Mouse (Mus musculus): ENCODE data around the gene Prpf40b. TPM values are rescaled to one million over a fixed set of nuclear protein-coding genes. Genes with fewer than 3 reads are reported as not detected.
"Not testable (repeated sequence)": the region's sequence is repeated elsewhere in the genome, so short reads cannot be mapped to it uniquely, and the experiment has no call there.

The Prpf40b gene
- polyA plus RNA-seq (2012; ENCODE audit: insufficient read depth, insufficient read length, missing spikeins) = 17.9 and 18.5 TPM in 2 replicates

DNA sequence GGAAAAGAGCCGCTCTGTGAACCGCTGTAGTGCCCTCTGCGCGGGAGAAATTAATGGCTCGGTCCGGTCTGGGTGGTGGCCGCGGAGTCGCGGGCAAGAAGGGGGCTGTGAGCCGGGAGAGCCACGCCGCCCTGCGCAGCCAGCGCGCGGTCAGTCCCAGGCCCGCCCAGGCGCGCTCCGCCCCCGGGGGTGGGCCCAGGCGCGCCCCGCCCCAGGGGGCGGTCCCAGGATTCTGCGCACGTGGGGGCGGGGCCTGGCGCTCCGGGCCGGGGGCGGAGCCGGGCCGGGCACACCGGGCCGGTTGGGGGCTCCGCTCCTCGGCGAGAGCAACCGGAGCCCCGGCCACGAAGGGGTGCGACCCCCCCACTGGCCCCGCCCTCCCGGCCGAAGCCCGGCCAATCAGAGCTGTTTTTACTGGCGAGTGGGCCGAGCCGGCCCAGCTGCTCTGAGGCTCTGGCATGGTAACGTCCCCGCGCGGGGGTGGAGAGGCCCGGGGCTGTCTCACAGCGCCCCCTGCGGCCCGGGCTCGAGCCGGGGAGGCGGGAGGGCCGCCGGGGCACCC lies at the start of gene Prpf40b:
Gene Prpf40b (plus strand): TSS at position 275 of the 562 bp plus-strand sequence.
- H3K4me3 ChIP-seq (ENCODE audit: insufficient read depth, low read depth, low read length) = peak within 1 kb of the TSS; percentile 82
- no peaks in the 10 kb centered on the region for H3K4me1 ChIP-seq (ENCODE audit: control insufficient read depth, insufficient read depth, insufficient read length, low read length)
- H3K27ac ChIP-seq (replicated peaks; ENCODE audit: low read depth, low read length) = peak within 1 kb of the TSS; percentile 23

DNA sequence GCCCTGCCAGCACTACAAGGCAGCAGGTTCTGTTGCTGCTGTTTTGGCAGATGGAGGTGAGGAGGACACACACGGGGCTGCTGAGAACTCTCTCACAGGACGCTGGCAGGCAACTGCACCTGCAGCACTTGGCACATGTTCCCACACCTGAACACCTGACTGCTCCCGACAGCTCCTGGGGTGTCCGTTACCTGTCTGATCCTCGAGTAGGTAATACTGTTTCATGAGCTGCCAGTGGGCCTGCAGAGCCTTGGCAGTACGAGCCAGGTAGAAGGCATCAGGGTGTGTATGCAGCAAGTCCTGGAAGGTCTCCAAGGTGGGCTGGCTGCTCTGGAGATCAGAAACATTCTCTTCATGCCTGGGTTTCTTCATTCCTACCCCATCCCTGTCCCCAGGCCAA lies 48.2 kb upstream of the Prpf40b start:
- H3K4me1 ChIP-seq (ENCODE audit: control insufficient read depth, insufficient read depth, insufficient read length, low read length); H3K4me3 ChIP-seq (ENCODE audit: insufficient read depth, low read depth, low read length); H3K27ac ChIP-seq (replicated peaks; ENCODE audit: low read depth, low read length): not testable (repeated sequence)

DNA sequence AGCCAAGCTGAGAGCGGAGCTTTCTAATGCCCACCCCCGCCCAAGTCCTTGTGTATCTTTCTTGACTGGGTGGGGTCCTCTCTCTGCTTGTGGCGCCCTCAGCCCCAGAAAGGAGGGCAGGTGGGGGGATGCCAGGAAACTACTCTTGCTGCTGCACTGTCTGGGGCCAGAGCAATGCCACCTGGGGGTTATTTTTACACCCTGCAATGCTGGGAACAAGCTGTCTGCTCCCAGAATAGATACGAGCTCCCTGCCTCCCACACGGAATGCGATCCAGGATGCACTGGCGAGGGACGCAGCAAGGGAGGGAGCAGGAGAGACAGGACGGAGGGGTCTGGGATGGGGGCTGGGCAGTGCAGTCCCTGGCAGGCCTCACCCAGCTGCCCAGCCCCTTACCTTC lies 45.9 kb upstream of the Prpf40b start:
- no peak overlapping the region for H3K27ac ChIP-seq (replicated peaks; ENCODE audit: low read depth, low read length)
- H3K4me3 ChIP-seq (ENCODE audit: insufficient read depth, low read depth, low read length) = no peak overlapping the region
- no peaks in the 10 kb centered on the region for H3K4me1 ChIP-seq (ENCODE audit: control insufficient read depth, insufficient read depth, insufficient read length, low read length)

DNA sequence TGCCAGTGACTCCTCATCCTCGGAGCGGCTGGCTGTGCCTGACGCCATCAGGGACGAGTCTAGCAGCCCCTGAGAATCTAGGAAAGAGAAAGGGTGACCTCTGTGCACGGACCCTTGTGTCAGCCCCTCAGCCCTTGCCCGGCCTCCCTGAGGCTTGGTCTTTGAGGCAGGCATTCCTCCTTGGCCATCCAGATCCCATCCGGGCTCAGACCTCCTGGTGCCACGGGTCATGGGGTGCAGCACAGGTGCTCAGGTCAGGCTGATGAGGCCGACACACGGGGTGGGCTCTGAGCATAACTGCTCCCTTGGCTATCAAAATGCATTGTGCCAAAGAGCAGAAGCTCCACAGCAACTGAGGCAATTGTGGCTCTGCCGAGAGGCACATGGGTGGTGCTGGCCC lies 44.9 kb upstream of the Prpf40b start:
- no peak overlapping the region for H3K4me3 ChIP-seq (ENCODE audit: insufficient read depth, low read depth, low read length)
- H3K27ac ChIP-seq (replicated peaks; ENCODE audit: low read depth, low read length) = no peak overlapping the region
- H3K4me1 ChIP-seq (ENCODE audit: control insufficient read depth, insufficient read depth, insufficient read length, low read length) = no peaks in the 10 kb centered on the region

DNA sequence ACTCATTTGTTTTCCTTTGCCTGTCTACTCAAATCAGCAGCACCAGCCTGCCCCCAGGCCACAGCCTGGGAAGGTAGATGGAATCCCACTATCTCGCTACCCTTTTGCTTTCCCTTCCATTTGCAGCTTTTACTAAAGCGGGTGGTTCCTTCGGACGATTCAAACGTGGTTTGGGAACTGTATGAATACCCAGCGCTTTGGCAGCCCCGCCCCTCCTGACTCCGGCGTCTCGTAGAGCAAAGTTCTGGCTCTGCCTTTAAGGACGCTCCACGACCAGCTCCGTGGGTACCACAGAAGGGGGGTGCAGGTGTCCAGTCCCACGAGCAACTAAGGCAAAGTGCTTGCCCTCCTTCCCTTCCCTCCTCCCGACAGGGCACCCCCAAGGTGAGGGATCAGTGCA lies 43.8 kb upstream of the Prpf40b start:
- not testable (repeated sequence) for H3K27ac ChIP-seq (replicated peaks; ENCODE audit: low read depth, low read length); H3K4me1 ChIP-seq (ENCODE audit: control insufficient read depth, insufficient read depth, insufficient read length, low read length)
- H3K4me3 ChIP-seq (ENCODE audit: insufficient read depth, low read depth, low read length) = peak overlapping the region; percentile 84

DNA sequence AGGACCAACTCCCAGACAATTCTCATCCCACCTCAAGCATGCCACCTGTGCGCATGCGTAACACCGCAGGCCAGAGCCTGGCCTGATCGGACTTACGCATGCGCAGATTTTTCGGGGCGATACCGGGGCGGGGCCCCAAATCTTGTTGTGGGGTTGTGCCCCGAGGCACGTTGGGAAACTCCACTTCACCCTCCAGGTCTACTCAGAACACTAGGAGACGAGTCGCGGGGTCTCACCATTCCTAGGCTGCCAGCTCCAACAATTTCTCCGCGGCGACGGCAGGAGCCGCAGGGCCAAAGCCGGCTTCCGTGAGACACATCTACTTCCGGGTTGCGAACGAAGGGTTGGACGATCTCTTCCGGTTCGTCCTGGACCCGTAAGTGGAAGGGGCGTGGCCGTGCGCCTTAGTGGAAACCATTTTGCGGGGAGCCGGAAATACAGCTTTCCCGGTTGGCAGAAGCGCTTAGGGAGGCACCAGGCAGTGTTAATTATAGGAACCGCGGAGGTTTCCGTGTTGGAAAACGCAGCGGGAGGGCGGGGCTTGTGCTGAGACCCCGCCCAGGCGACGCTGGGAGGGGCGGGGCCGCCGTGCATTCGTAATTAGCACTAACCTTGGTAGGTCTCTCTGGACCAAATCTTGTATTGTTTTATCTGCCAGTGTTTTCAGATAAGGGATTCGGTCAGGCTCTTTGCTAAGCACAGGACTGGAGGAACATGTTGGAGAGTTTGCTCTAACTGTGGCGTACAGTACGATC lies 43.1 kb upstream of the Prpf40b start, which contains the start of gene Mcrs1:
Gene Mcrs1 (minus strand): TSS at position 336 of the 755 bp plus-strand sequence.
- no peaks in the 10 kb centered on the region for H3K4me1 ChIP-seq (ENCODE audit: control insufficient read depth, insufficient read depth, insufficient read length, low read length)
- peak within 1 kb of the TSS; percentile 97 for H3K27ac ChIP-seq (replicated peaks; ENCODE audit: low read depth, low read length)
- H3K4me3 ChIP-seq (ENCODE audit: insufficient read depth, low read depth, low read length) = peak within 1 kb of the TSS; percentile 84

DNA sequence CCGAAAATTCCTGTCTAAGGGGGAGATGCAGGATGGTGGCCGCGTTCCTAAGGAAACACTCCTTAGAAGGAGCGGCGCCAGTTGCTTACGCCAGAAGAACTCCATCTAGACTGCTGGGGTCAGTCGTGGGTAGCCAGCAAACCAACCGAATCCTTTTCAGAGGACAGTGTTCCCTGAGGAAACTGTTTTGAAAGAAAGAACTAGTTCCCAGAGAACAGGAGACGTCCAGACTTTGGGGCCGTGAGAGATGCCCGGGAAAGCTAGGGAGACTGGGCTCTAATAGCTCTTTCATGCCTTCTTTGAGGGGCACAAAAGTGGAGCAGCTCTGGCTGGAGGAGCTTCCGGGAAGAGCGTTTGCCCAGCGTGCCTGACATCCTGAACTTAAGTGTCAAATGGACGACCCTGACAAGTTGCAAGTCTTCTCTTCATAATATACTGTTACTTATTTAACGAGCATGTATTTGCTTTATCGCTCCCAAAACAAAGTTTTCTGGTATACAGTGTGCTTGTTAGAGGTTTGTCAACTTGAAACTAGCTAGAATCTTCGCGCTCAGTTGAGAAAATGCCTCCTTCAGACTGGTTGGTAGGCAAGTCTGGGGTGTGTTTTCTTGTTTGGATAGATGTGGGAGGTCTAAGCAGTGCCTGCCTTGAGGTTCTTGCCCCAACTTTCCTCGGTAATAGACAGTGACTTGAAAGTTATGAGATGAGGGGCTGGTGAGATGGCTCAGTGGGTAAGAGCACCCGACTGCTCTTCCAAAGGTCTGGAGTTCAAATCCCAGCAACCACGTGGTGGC lies 42.3 kb upstream of the Prpf40b start:
- Histone ChIP-seq H3K27ac (replicated peaks; ENCODE audit: low read depth, low read length) (peak overlapping the region; percentile 93), H3K4me3 (ENCODE audit: insufficient read depth, low read depth, low read length) (peak overlapping the region; percentile 84)

DNA sequence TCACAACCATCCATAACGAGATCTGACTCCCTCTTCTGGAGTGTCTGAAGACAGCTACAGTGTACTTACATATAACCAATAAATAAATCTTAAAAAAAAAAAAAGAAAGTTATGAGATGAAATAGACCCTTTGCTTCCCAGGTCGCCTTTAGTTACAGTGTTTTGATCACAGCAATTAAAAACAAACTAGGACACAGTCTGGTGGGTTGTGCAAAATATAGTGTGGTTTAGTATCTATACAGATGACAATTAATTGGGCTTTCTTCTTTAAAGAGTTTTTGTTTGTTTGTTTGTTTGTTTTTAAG lies 41.8 kb upstream of the Prpf40b start:
- not testable (repeated sequence) for H3K4me3 ChIP-seq (ENCODE audit: insufficient read depth, low read depth, low read length); H3K4me1 ChIP-seq (ENCODE audit: control insufficient read depth, insufficient read depth, insufficient read length, low read length); H3K27ac ChIP-seq (replicated peaks; ENCODE audit: low read depth, low read length)

More for the DNA sequence above, 42.3 kb upstream of the Prpf40b start:
- no peaks in the 10 kb centered on the region for H3K4me1 ChIP-seq (ENCODE audit: control insufficient read depth, insufficient read depth, insufficient read length, low read length)

DNA sequence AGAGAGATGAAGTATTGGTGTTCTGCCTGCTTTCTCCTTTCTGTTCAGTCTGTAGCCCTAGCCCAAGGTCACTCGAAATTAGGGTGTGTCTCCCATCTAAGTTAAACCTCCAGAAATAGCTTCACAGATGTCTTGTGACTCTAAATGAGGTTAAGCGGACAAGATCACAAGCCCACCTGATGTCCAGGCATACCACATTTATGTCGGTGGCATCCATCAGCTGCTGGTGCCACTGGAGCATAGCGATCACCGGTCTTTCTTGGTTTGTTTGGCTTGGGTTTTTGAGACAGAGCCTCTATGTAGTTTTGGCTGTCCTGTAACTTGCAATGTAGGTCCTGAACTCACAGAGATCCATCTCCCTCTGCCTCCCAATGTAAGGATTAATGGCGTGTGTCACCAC lies 41.1 kb upstream of the Prpf40b start:
- no peaks in the 10 kb centered on the region for H3K4me1 ChIP-seq (ENCODE audit: control insufficient read depth, insufficient read depth, insufficient read length, low read length)
- no peak overlapping the region for H3K4me3 ChIP-seq (ENCODE audit: insufficient read depth, low read depth, low read length)
- no peak overlapping the region for H3K27ac ChIP-seq (replicated peaks; ENCODE audit: low read depth, low read length)

DNA sequence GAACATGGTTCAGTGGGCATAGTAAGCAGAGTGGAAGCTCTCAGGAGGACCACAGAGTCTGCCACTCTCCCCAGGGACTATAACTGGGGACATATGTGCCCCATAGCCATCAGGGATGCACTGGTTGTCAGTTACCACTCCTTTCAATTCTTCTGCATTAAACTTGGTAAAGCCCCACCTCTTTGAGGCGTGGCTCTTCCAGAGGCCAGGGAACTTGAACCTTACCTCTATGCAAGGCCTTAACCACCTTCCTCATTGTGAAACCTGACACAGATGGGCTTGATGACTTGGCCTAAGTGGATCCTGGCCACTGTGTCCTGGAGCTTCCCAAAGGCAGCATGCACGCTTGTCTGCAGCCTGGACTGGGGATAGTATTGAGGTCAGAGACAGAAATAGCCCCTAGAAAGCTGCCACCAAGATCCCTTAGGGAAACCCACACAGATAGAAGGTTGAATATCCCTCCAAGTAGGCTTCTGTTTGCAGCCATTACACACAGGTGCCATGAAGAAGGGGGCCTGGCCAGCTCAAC lies 40.3 kb upstream of the Prpf40b start:
- H3K4me1 ChIP-seq (ENCODE audit: control insufficient read depth, insufficient read depth, insufficient read length, low read length) = no peaks in the 10 kb centered on the region
- H3K4me3 ChIP-seq (ENCODE audit: insufficient read depth, low read depth, low read length) = no peak overlapping the region
- no peak overlapping the region for H3K27ac ChIP-seq (replicated peaks; ENCODE audit: low read depth, low read length)

DNA sequence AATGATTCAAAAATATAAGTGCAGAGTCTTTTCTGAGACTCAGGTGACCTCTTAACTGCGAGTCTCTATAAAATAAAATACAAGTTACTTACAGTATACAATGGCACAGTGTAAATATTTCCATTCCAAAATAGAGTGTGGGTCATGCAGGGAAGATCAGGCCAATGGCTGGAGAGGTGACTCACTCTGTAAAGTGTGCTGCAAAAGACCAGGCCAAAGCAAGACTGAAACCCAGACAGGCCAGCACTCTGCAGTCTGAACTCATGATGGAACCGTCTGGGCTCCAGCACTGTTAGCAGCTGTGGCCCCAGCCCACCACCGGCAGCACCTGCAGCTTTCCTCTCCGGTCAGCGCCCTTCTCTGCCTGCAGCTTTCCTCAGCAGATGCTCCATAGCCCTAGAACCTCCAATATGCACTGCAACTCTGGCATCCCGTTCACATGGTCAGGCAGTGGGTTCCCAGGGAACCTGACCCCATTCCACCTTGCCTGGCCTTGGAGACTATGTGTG lies 39.6 kb upstream of the Prpf40b start:
- Histone ChIP-seq H3K4me3 (ENCODE audit: insufficient read depth, low read depth, low read length) (no peak overlapping the region), H3K4me1 (ENCODE audit: control insufficient read depth, insufficient read depth, insufficient read length, low read length) (peaks cover 2% of the 10 kb centered on the region; the same call in 1 of the 2 replicates), H3K27ac (replicated peaks; ENCODE audit: low read depth, low read length) (no peak overlapping the region)

DNA sequence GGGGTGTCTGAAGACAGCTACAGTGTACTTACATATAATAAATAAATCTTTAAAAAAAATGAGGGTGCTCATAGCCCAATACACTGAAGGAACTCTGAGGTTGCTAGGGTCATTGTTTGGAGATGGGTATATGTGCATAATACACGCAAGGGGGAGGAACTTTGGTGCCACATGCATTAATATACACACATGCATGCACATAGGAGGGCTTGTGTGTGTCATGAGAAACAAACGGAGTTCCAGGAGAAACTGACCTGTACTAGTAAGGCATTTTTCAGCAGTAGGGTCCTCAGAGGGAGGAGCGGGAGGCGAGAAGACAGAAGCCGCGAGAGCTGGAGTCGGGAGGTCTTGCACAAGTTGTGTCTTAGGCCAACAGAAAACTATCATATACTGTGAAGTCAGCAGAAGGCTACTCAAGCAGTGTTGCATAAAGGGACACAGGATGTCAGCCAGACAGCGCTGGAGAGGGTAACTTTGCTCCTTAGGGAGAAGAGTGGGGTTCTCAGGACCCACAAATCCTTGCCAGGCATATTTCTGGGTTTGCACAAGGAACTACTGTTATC lies 35.6 kb upstream of the Prpf40b start:
- Histone ChIP-seq H3K4me1 (ENCODE audit: control insufficient read depth, insufficient read depth, insufficient read length, low read length) (peaks cover 3% of the 10 kb centered on the region; the same call in 1 of the 2 replicates), H3K27ac (replicated peaks; ENCODE audit: low read depth, low read length) (peak overlapping the region; percentile 27; the same call in 1 of the 2 replicates), H3K4me3 (ENCODE audit: insufficient read depth, low read depth, low read length) (peak overlapping the region; percentile 47)

DNA sequence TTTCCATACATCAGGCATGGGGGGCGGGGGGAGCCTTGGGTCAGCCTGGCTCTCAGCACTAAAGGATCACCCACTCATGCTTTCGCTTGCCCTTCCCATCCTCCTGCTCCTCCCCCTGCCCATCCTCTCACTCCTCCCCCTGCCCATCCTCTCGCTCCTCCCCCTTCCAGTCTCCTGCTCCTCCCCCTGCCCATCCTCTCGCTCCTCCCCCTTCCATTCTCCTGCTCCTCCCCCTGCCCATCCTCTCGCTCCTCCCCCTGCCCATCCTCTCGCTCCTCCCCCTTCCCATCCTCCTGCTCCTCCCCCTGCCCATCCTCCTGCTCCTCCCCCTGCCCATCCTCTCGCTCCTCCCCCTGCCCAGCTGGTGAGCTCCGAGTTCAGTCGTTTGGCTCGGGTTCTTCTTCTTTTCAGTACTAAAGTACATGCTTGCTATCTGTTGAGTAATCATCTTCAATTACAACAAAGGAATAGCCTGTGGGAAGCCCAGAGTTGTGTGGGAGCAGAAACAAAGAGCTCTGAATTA lies 35.1 kb upstream of the Prpf40b start:
- Histone ChIP-seq H3K4me1 (ENCODE audit: control insufficient read depth, insufficient read depth, insufficient read length, low read length) (peaks cover 3% of the 10 kb centered on the region; the same call in 1 of the 2 replicates), H3K27ac (replicated peaks; ENCODE audit: low read depth, low read length) (no peak overlapping the region), H3K4me3 (ENCODE audit: insufficient read depth, low read depth, low read length) (peak overlapping the region; percentile 47)

DNA sequence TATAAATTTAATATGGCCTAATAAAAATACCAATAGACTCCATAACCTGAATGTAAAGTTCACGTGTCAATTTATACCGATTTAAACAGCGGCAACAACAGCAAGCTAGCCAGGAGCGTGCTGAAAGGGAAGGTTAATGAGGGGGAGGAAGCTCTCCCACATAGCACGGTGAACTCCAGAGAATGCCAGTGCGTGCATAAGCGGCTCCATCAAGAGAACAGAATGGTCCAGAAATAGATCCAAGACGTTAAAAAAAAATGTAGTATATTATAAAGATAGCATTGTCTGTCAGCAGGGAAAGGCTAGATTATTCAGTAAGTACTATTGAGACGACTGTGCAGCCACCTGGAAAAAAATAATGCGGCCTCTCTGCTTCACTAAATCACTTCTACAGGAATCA lies 32.2 kb upstream of the Prpf40b start:
- Histone ChIP-seq H3K4me3 (ENCODE audit: insufficient read depth, low read depth, low read length) (no peak overlapping the region), H3K4me1 (ENCODE audit: control insufficient read depth, insufficient read depth, insufficient read length, low read length) (peaks cover 3% of the 10 kb centered on the region; the same call in 1 of the 2 replicates), H3K27ac (replicated peaks; ENCODE audit: low read depth, low read length) (no peak overlapping the region)
